Comparison of ENCODE assay signal across 8 mouse cellular contexts in genomic region chr6:29117417-29118104, GRCm38 (mm10). TPM values are rescaled to one million over a fixed set of nuclear protein-coding genes. Genes with fewer than 3 reads are reported as not detected.
A peak's percentile ranks its signal among the peaks of the same experiment; 100 is the strongest.
DNase-seq lines count a peak whose midpoint lies in the region; TF ChIP-seq lines count a peak whose summit lies in the region.

No protein-coding gene starts in this region.

- no peak overlapping the region for H3K4me3 ChIP-seq in left cerebral cortex, adult 2 months

- TF ChIP-seq CTCF in left cerebral cortex, adult 2 months (IDR thresholded peaks at IDR 0.05): no peak

- H3K27ac ChIP-seq in left cerebral cortex, adult 2 months: peak overlapping the region; percentile 46; the same call in 1 of the 2 replicates

- intact Hi-C loops in left cerebral cortex, adult 2 months (cut with DNase I): no loop called here

- DNase-seq in layer of hippocampus, adult 9-11 months: peak; percentile 51
- DNase-seq in layer of hippocampus, adult 9-10 months (ENCODE audit: low spot score): no peak
- DNase-seq in adrenal gland, postnatal 14 days: peak; percentile 72
- DNase-seq in gastrocnemius, postnatal 4 days (ENCODE audit: low spot score in 2 of 2): peak; percentile 50 to 75
- peak in 1 of 2 experiments; percentile 54 for DNase-seq in left cerebral cortex, adult 2 months (ENCODE audit: extremely low spot score in 1 of 2, low spot score in 2 of 2)
- DNase-seq in ovary, postnatal 14 days (ENCODE audit: low spot score): peak; percentile 53
- DNase-seq in thymus, postnatal 10 days (ENCODE audit: low spot score in 2 of 2): no peak
- no peak for DNase-seq in T-cell, adult 2 months (ENCODE audit: low spot score)

RNA-seq across cellular contexts. Expression of gene Rbm28, which starts 47.2 kb away (rescaled TPM):
- 29.7 and 31.8 TPM in 2 replicates for total RNA-seq in adrenal gland, postnatal 14 days (2021)
- total RNA-seq in gastrocnemius, postnatal 4 days (2021): 10 to 100 TPM; 20.6 to 21.7 TPM
- 10 to 100 TPM; 51.0 to 52.3 TPM for total RNA-seq in left cerebral cortex, adult 2 months (2021)

RNA-seq across cellular contexts. Expression of gene Lep, which starts 57.5 kb away (rescaled TPM):
- total RNA-seq in adrenal gland, postnatal 14 days (2021): 5.9 and 17.0 TPM in 2 replicates
- total RNA-seq in gastrocnemius, postnatal 4 days (2021): 1 to 10 TPM; 1.0 to 2.1 TPM
- not detected for total RNA-seq in left cerebral cortex, adult 2 months (2021)

Comparison
In these comparisons a context has a peak if more than half of its experiments do, and no peak if none do; other contexts are left out.
1. DNase-seq: peak in layer of hippocampus, adult 9-11 months (single experiment), adrenal gland, postnatal 14 days (single experiment), gastrocnemius, postnatal 4 days (2 of 2) and ovary, postnatal 14 days (single experiment); none in layer of hippocampus, adult 9-10 months (single experiment), thymus, postnatal 10 days (0 of 2) and T-cell, adult 2 months (single experiment).